ENCODE assay signal across 20 mouse cellular contexts in the genomic region with DNA sequence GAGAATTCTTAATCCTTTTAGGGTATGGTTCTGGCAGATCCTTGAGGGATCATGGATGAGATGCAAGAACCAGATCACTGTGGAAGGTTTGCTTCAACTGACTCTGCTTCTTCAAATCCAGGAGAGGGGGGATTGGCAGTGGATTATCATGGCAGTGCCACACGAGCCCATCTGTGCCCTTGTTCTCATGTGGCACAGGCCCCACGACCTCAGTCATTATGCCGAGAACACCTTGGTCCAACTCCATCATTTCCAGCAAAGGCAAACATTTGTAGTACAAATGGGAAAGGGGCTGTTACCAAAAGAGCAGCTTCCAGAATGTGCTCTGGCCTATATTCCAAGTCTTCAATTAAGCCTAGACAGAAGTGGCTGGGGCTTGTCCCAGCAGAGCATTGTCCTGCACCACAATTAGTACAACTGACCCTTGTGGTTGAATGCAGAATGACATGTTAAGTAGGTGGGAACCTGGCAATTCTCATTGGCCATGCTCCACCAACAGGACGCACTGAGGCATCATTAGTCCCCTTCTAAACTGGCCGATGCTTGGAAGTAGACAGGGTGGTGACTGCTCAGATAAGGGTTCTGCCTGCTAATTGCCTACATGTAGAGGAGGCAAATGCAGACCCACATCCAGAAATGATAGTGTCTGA.
DNase-seq lines count a peak whose midpoint lies in the region; ATAC-seq and TF ChIP-seq lines count a peak whose summit lies in the region.
"Had no signal": no experiment of that assay in that cellular context is flagged by ENCODE, and none has a peak within 500 bp of the region (broad histone marks: within the 10 kb centered on the region; RNA-seq: fewer than 3 reads in every experiment).

No protein-coding gene starts in this region.

- no peak; the same call in 1 of the 2 replicates for TF ChIP-seq CTCF in forebrain, postnatal 0 days (IDR thresholded peaks at IDR 0.05; ENCODE audit: low read depth)
- peak; percentile 19; the same call in 1 of the 2 replicates for TF ChIP-seq CTCF in kidney, postnatal 0 days (IDR thresholded peaks at IDR 0.05; ENCODE audit: low read depth)

- no peaks in the 10 kb centered on the region for H3K27me3 ChIP-seq in forebrain, postnatal 0 days (ENCODE audit: insufficient read depth, low read length)
- H3K27me3 ChIP-seq in forebrain, embryonic 13.5 days = no peaks in the 10 kb centered on the region
- no peaks in the 10 kb centered on the region for H3K27me3 ChIP-seq in kidney, postnatal 0 days (ENCODE audit: insufficient read depth, low read length)
- H3K27me3 ChIP-seq: liver, embryonic 12.5 days; neural tube, embryonic 15.5 days had no signal

- no peak overlapping the region for H3K9ac ChIP-seq in forebrain, postnatal 0 days
- no peak overlapping the region for H3K9ac ChIP-seq in forebrain, embryonic 13.5 days
- H3K9ac ChIP-seq in kidney, postnatal 0 days (ENCODE audit: low read depth, low read length) = no peak overlapping the region
- H3K9ac ChIP-seq: liver, embryonic 12.5 days; neural tube, embryonic 15.5 days had no signal

- ATAC-seq in forebrain, postnatal 0 days = peak; percentile 43; the same call in 1 of the 2 replicates
- no peak for ATAC-seq in forebrain, embryonic 13.5 days
- no peak for ATAC-seq in kidney, postnatal 0 days (replicated peaks; ENCODE audit: low FRiP score, low read depth)
- ATAC-seq: activated CD4-positive, CD25-positive, alpha-beta regulatory T cell, adult 4 months; inflammation-experienced regulatory T-cells, adult 6 months; liver, embryonic 12.5 days had no signal

- H3K4me1 ChIP-seq in forebrain, postnatal 0 days (ENCODE audit: insufficient read depth) = no peaks in the 10 kb centered on the region
- no peaks in the 10 kb centered on the region for H3K4me1 ChIP-seq in forebrain, embryonic 13.5 days
- no peaks in the 10 kb centered on the region for H3K4me1 ChIP-seq in kidney, postnatal 0 days (replicated peaks; ENCODE audit: insufficient read depth, low read length)
- H3K4me1 ChIP-seq: embryonic facial prominence, embryonic 10.5 days; liver, embryonic 12.5 days; neural tube, embryonic 15.5 days had no signal

- H3K27ac ChIP-seq in forebrain, postnatal 0 days (ENCODE audit: low read depth, low read length) = no peak overlapping the region
- no peak overlapping the region for H3K27ac ChIP-seq in forebrain, embryonic 13.5 days
- H3K27ac ChIP-seq in kidney, postnatal 0 days = no peak overlapping the region
- H3K27ac ChIP-seq: embryonic facial prominence, embryonic 10.5 days; liver, embryonic 12.5 days; neural tube, embryonic 15.5 days had no signal

- WGBS in forebrain, postnatal 0 days = 52% methylated on average over 5 of the region's 5 CpGs
- 76% methylated on average over 5 of the region's 5 CpGs for WGBS in forebrain, embryonic 13.5 days
- WGBS in kidney, postnatal 0 days = 88% methylated on average over 5 of the region's 5 CpGs

- DNase-seq in forebrain, postnatal 0 days = peak; percentile 37
- peak; percentile 6 for DNase-seq in kidney, postnatal 0 days (ENCODE audit: low spot score)
- DNase-seq in kidney, postnatal 36 days = no peak
- DNase-seq in right cerebral cortex, postnatal 10 days (ENCODE audit: low spot score in 2 of 2) = peak; percentile 35 to 47
- no peak for DNase-seq in right cerebral cortex, postnatal 25 days
- DNase-seq in thymus, postnatal 10 days (ENCODE audit: low spot score in 2 of 2) = no peak
- DNase-seq: adrenal gland, postnatal 36 days; cerebellum, postnatal 36 days; gastrocnemius, postnatal 36 days; left cerebral cortex, postnatal 4 days; lung, postnatal 10 days; spleen, adult 18-20 months; thymus, postnatal 25 days had no signal

- no peaks in the 10 kb centered on the region for H3K36me3 ChIP-seq in forebrain, postnatal 0 days (ENCODE audit: insufficient read depth)
- no peaks in the 10 kb centered on the region for H3K36me3 ChIP-seq in forebrain, embryonic 13.5 days (ENCODE audit: poor library complexity, severe bottlenecking)
- H3K36me3 ChIP-seq in kidney, postnatal 0 days (ENCODE audit: insufficient read depth, low read length) = no peaks in the 10 kb centered on the region
- H3K36me3 ChIP-seq: embryonic facial prominence, embryonic 10.5 days; liver, embryonic 12.5 days; neural tube, embryonic 15.5 days had no signal

- H3K4me2 ChIP-seq in forebrain, postnatal 0 days (ENCODE audit: low read depth) = no peak overlapping the region
- H3K4me2 ChIP-seq in forebrain, embryonic 13.5 days = no peak overlapping the region
- no peak overlapping the region for H3K4me2 ChIP-seq in kidney, postnatal 0 days (ENCODE audit: low read length)
- H3K4me2 ChIP-seq: liver, embryonic 12.5 days; neural tube, embryonic 15.5 days had no signal

- H3K4me3 ChIP-seq in forebrain, postnatal 0 days (ENCODE audit: low read depth, low read length) = no peak overlapping the region
- no peak overlapping the region for H3K4me3 ChIP-seq in forebrain, embryonic 13.5 days
- no peak overlapping the region for H3K4me3 ChIP-seq in kidney, postnatal 0 days (replicated peaks; ENCODE audit: low read depth, low read length)
- H3K4me3 ChIP-seq: embryonic facial prominence, embryonic 10.5 days; erythroblast, embryonic 14.5 days; liver, embryonic 12.5 days; neural tube, embryonic 15.5 days had no signal

- no peaks in the 10 kb centered on the region for H3K9me3 ChIP-seq in forebrain, postnatal 0 days (ENCODE audit: low read length)
- H3K9me3 ChIP-seq in forebrain, embryonic 13.5 days (replicated peaks) = no peaks in the 10 kb centered on the region
- H3K9me3 ChIP-seq in kidney, postnatal 0 days (replicated peaks; ENCODE audit: low read length) = no peaks in the 10 kb centered on the region
- H3K9me3 ChIP-seq: embryonic facial prominence, embryonic 10.5 days; liver, embryonic 12.5 days; neural tube, embryonic 15.5 days had no signal

Comparison
In these comparisons a context has a peak if more than half of its experiments do, and no peak if none do; other contexts are left out.
1. DNase-seq: peak in forebrain, postnatal 0 days (single experiment), kidney, postnatal 0 days (single experiment) and right cerebral cortex, postnatal 10 days (2 of 2); none in kidney, postnatal 36 days (0 of 2), right cerebral cortex, postnatal 25 days (single experiment) and thymus, postnatal 10 days (0 of 2).